Mouse (Mus musculus) v-Abl transformed pro-B cells (cell line): ENCODE measurements around the gene Taf1b.
"Not testable (repeated sequence)": the region's sequence is repeated elsewhere in the genome, so short reads cannot be mapped to it uniquely, and the experiment has no call there.

ENCODE experiments used
- in situ Hi-C, 2 experiments: fragments of 400-800 bp; cut with MboI; formaldehyde crosslinking; loops; one replicate each; pipeline ENCODE4 v1.15.1; 2025; ENCODE audit not compliant: unreplicated experiment in 2 of 2

The Taf1b gene

GRCm38 (mm10) chr12:24498150-24498840 lies at the start of gene Taf1b:
Gene Taf1b, plus strand, starts transcription at chr12:24498359.
- in situ Hi-C loops = loop anchor here (10.0 kb wide), 1 partner anchor 477 kb away; the partner anchor contains the start of gene Kidins220 (in 2 of the 2)

DNA sequence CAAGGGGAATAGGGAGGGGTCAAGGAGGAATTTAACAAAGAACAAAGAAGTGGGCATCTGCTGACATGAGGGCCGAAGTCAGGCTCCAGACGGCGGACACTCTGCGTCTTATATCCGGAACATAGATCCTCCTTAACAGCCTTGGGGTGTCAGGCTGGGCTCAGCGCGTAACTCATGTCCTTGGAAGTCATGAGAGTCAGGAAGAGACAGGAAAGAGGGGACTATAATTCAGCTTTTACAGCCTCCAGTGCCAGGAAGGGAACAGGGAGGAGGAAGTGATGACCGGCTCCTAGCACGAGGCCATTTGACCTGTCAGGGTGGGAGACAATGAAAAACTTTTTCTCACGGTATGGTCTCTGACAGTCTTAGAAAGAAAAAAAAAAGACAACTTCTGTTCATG lies 37.8 kb upstream of the Taf1b start:
- in situ Hi-C loops = loop anchor here in 1 of 2 experiments (5.0 to 10.0 kb wide), 2 partner anchors 237 to 494 kb away; no protein-coding TSS in a partner anchor

GRCm38 (mm10) chr12:24462121-24462520 lies 36.0 kb upstream of the Taf1b start:
- in situ Hi-C loops = loop anchor here in 1 of 2 experiments (5.0 to 10.0 kb wide), 2 partner anchors 235 to 493 kb away; no protein-coding TSS in a partner anchor

DNA sequence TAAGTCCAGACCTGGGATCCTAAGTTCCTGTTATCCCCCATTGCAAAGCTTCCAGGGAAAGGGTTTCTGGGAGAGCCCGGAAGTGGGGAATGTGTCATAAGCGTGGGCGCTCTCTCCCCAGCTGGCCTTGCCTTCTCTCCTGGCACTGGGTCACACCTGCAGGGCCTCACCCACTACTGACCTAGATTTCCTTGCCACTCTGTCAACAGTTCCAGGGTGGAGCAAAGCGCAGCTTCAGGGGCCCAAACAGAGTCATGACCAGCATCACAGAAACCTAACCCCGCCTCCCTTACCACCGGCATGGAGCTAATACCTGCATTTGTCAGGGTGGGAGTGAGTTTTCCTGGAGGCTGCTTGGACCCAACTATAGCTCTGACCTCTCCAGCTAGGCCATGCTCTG lies 34.7 kb upstream of the Taf1b start:
- in situ Hi-C loops = loop anchor here in 1 of 2 experiments (5.0 to 10.0 kb wide), 2 partner anchors 234 to 491 kb away; no protein-coding TSS in a partner anchor

DNA sequence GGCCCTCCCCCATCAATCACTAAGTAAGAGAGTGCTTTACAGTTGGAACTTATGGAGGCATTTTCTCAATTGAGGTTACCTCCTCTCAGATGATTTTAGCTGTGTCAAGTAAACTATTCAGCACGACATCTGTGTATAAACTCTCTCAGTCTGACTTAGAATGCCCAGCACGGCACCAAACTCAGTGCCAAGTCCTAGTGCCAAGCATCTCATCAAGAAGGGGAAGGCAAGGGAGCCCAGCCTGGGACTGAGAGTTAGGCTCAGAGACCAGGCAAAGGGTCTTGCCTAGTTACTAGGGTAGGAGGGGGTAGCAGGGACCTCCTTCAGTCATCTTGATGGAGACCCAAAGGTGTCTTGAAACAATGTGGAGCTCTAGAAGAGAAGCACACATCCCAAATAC lies 29.2 kb upstream of the Taf1b start:
- in situ Hi-C loops = loop anchor here in 1 of 2 experiments (5.0 to 10.0 kb wide), 2 partner anchors 486 to 1843 kb away; no protein-coding TSS in a partner anchor

DNA sequence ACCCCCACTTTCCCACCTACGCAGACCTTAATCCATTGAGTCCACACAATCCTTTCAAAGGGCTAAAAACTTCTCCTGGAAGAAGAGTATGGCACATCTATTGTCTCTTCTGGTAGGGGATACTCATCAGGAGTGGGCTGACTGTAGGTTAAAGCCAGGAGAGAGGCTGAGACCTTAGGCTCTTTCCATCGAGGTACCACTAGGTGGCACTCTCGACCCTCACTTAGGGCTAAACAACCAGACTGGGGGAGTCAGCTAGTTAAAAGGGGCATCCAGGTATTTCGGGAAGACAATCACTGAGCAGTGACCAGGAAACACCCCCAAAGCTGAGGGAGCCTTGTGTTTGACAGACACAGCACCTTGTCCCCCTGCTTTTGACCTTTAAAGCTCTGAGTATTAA lies 27.2 kb upstream of the Taf1b start:
- in situ Hi-C loops = loop anchor here (5.0 to 10.0 kb wide), 5 partner anchors 126 to 1824 kb away; no protein-coding TSS in a partner anchor

- in situ Hi-C loops = loop anchor here (5.0 to 10.0 kb wide), 5 partner anchors 124 to 1822 kb away; no protein-coding TSS in a partner anchor
Observed at GRCm38 (mm10) chr12:24473221-24473620, 24.9 kb upstream of the Taf1b start.

- in situ Hi-C loops = no loop called here
Observed at GRCm38 (mm10) chr12:24484930-24485329, 13.2 kb upstream of the Taf1b start.

GRCm38 (mm10) chr12:24486882-24487281 lies 11.3 kb upstream of the Taf1b start:
- in situ Hi-C loops = no loop called here

DNA sequence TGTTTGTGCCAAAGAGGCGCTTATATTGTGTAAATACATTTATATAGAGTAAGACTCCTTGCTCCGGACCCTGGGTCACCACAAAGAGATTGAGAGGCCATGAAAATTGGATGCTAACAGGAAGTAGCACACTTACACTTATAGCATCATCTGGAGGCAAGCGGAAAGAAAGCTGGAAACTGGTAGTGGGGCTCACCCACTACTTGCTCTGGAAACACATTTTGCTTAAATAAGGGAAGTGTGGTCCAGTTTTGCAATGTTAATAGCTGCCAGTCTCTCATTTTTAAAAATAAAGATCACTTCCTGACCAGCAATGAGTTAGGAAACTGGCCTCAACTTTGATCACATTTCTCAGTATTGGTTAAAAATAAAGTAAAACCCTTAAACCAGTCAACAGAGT lies 5.7 kb upstream of the Taf1b start:
- in situ Hi-C loops = loop anchor here (10.0 kb wide), 1 partner anchor 482 kb away; the partner anchor contains the start of gene Kidins220 (in 2 of the 2)

- in situ Hi-C loops = loop anchor here (10.0 kb wide), 1 partner anchor 482 kb away; the partner anchor contains the start of gene Kidins220 (in 2 of the 2)
Observed at GRCm38 (mm10) chr12:24493011-24493410, 5.1 kb upstream of the Taf1b start.

- in situ Hi-C loops = loop anchor here (10.0 kb wide), 1 partner anchor 481 kb away; the partner anchor contains the start of gene Kidins220 (in 2 of the 2)
Observed at GRCm38 (mm10) chr12:24493412-24493811, 4.7 kb upstream of the Taf1b start.

GRCm38 (mm10) chr12:24494791-24495190 lies 3.4 kb upstream of the Taf1b start:
- in situ Hi-C loops = loop anchor here (10.0 kb wide), 1 partner anchor 480 kb away; the partner anchor contains the start of gene Kidins220 (in 2 of the 2)

- in situ Hi-C loops = loop anchor here (10.0 kb wide), 1 partner anchor 476 kb away; the partner anchor contains the start of gene Kidins220 (in 2 of the 2)
Observed at GRCm38 (mm10) chr12:24498841-24499485, 804 bp downstream of the Taf1b start.

DNA sequence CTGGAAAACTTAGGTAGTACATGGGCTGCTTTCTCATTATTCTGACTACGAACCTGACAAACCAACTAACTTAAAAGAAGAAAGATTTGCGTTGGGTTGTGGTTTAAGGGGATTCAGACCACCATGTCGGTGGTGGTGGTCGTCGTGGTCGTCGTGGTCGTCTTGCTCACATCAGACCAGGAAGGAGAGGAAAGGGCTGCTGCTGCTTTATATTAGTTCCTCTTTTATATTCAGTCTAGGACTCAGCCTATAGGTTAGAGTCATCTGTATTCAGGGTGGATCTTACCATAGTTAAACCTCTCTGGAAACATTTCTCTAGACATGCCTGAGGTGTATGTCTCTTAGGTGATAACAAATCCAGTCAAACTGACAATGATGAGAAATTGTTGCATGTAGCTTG lies 19.0 kb downstream of the Taf1b start:
- in situ Hi-C loops = no loop called here

GRCm38 (mm10) chr12:24521076-24521475 lies 22.9 kb downstream of the Taf1b start:
- in situ Hi-C loops = no loop called here

- in situ Hi-C loops = not testable (repeated sequence)
Observed at GRCm38 (mm10) chr12:24525065-24525464, 26.9 kb downstream of the Taf1b start.

DNA sequence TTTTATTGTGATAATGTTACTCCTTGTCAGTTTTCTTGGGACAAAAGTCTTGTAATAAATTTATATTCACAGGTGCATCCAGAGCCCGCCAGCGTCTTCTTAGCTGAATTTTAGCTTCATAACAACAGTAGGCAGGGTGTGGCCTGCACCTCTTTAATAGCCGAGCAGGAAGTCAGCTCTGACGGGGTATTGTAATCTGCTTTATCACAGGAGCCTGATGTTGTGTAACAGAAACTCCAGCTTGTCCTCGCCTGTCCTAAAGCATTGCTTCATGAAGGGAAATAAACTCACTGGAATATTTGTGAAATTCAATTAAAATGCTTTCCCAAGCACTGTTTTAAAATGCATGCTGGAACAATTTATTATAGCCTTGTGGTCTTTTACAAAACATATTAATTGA lies 38.2 kb downstream of the Taf1b start:
- in situ Hi-C loops = no loop called here

DNA sequence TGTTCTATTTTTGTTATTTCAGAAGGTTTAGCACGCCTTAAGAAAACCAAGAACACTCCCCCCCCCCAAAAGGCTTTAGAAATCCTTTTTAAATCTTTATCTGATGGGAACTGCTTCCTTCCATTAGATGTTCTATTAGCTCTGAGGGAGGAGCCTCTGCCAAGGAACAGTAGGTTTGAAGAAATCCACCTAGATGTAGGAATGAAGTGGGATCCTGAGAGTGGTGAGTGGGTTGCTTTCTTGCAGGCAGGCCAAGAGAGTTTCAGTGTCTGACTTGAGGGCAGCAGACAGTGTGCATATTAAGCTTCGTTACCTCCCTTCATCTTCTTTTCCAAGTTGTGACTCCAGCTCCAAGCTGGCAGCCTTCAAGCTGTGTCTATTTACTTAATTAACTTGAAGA lies 39.0 kb downstream of the Taf1b start:
- in situ Hi-C loops = no loop called here

DNA sequence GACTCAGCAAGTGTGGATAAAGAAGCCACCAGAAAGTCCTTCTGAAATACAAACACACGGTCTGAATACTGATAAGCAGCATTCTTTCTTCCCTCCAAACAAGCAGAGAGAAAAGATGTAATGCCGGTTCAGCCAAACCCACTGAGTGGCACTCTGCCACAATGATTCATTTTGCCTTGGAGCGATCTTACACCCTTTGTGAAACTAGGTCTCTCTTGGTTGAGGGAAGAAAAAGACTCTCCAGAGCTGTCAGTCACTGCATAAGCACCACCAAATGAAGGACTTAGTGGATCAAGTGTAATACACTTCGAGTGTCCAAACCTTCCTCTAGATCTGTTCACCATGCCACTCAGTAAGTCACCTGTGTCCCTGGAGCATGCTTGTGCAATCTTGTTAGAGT lies 39.8 kb downstream of the Taf1b start:
- in situ Hi-C loops = no loop called here
